ENCODE assay signal across 12 mouse cellular contexts in genomic region chr15:25117980-25118379, GRCm38 (mm10).
A peak's percentile ranks its signal among the peaks of the same experiment; 100 is the strongest.
DNase-seq lines count a peak whose midpoint lies in the region; ATAC-seq and TF ChIP-seq lines count a peak whose summit lies in the region.
"Had no signal": no experiment of that assay in that cellular context is flagged by ENCODE, and none has a peak within 500 bp of the region (broad histone marks: within the 10 kb centered on the region; RNA-seq: fewer than 3 reads in every experiment).

No protein-coding gene starts in this region.

- no peak overlapping the region for H3K4me2 ChIP-seq in forebrain, embryonic 11.5 days (ENCODE audit: low read depth, low read length, severe bottlenecking)
- H3K4me2 ChIP-seq in forebrain, postnatal 0 days (ENCODE audit: low read depth): no peak overlapping the region
- no peak overlapping the region for H3K4me2 ChIP-seq in midbrain, embryonic 14.5 days (ENCODE audit: low read length)
- no peak overlapping the region for H3K4me2 ChIP-seq in midbrain, embryonic 15.5 days
- no peak overlapping the region for H3K4me2 ChIP-seq in myocyte (ENCODE audit: low read depth)
- H3K4me2 ChIP-seq: heart, embryonic 13.5 days; limb, embryonic 12.5 days; neural tube, embryonic 13.5 days had no signal

- no peak overlapping the region for H3K4me3 ChIP-seq in forebrain, embryonic 11.5 days (ENCODE audit: low read depth, low read length)
- no peak overlapping the region for H3K4me3 ChIP-seq in forebrain, postnatal 0 days (ENCODE audit: low read depth, low read length)
- no peak overlapping the region for H3K4me3 ChIP-seq in midbrain, embryonic 14.5 days (replicated peaks; ENCODE audit: low read depth, low read length)
- H3K4me3 ChIP-seq in midbrain, embryonic 15.5 days: no peak overlapping the region
- no peak overlapping the region for H3K4me3 ChIP-seq in myocyte
- H3K4me3 ChIP-seq: heart, embryonic 13.5 days; limb, embryonic 12.5 days; neural tube, embryonic 13.5 days had no signal

- H3K4me1 ChIP-seq in forebrain, embryonic 11.5 days (replicated peaks; ENCODE audit: control insufficient read depth, insufficient read depth, low read length): no peaks in the 10 kb centered on the region
- no peaks in the 10 kb centered on the region for H3K4me1 ChIP-seq in forebrain, postnatal 0 days (ENCODE audit: insufficient read depth)
- H3K4me1 ChIP-seq in midbrain, embryonic 14.5 days (ENCODE audit: control insufficient read depth, insufficient read depth, low read length): no peaks in the 10 kb centered on the region
- peaks cover 3% of the 10 kb centered on the region; the same call in 1 of the 2 replicates for H3K4me1 ChIP-seq in midbrain, embryonic 15.5 days
- H3K4me1 ChIP-seq: heart, embryonic 13.5 days; limb, embryonic 12.5 days had no signal

- no peak overlapping the region for H3ac ChIP-seq in myocyte (ENCODE audit: control insufficient read depth, insufficient read length)

- no peak for TF ChIP-seq POLR2A in myocyte (IDR thresholded peaks at IDR 0.05; ENCODE audit: insufficient read length, low read depth)

- 50% methylated on average over 3 of the region's 3 CpGs for WGBS in forebrain, embryonic 11.5 days
- WGBS in forebrain, postnatal 0 days: 40% methylated on average over 3 of the region's 3 CpGs
- WGBS in midbrain, embryonic 14.5 days: 47% methylated on average over 3 of the region's 3 CpGs
- 42% methylated on average over 3 of the region's 3 CpGs for WGBS in midbrain, embryonic 15.5 days

- no peaks in the 10 kb centered on the region for H3K79me2 ChIP-seq in myocyte (ENCODE audit: control insufficient read depth, insufficient read depth)

- H3K36me3 ChIP-seq in forebrain, embryonic 11.5 days (ENCODE audit: control insufficient read depth, insufficient read depth, low read length): no peaks in the 10 kb centered on the region
- H3K36me3 ChIP-seq in forebrain, postnatal 0 days (ENCODE audit: insufficient read depth): no peaks in the 10 kb centered on the region
- H3K36me3 ChIP-seq in midbrain, embryonic 14.5 days (ENCODE audit: control insufficient read depth, insufficient read depth, low read length): no peaks in the 10 kb centered on the region
- no peaks in the 10 kb centered on the region for H3K36me3 ChIP-seq in midbrain, embryonic 15.5 days (replicated peaks)
- no peaks in the 10 kb centered on the region for H3K36me3 ChIP-seq in myocyte (ENCODE audit: control insufficient read depth, insufficient read depth)
- H3K36me3 ChIP-seq: heart, embryonic 13.5 days; limb, embryonic 12.5 days; neural tube, embryonic 13.5 days had no signal

- H3K27me3 ChIP-seq in forebrain, embryonic 11.5 days (ENCODE audit: control insufficient read depth, insufficient read depth, low read length): no peaks in the 10 kb centered on the region
- H3K27me3 ChIP-seq in forebrain, postnatal 0 days (ENCODE audit: insufficient read depth, low read length): no peaks in the 10 kb centered on the region
- no peaks in the 10 kb centered on the region for H3K27me3 ChIP-seq in midbrain, embryonic 14.5 days (ENCODE audit: control insufficient read depth, insufficient read depth, low read length)
- H3K27me3 ChIP-seq in midbrain, embryonic 15.5 days (replicated peaks): no peaks in the 10 kb centered on the region
- H3K27me3 ChIP-seq in myocyte (ENCODE audit: control insufficient read depth, insufficient read depth, insufficient read length): no peaks in the 10 kb centered on the region
- H3K27me3 ChIP-seq: heart, embryonic 13.5 days; limb, embryonic 12.5 days; neural tube, embryonic 13.5 days had no signal

- DNase-seq in forebrain, embryonic 11.5 days (ENCODE audit: low spot score): peak; percentile 57
- DNase-seq in forebrain, postnatal 0 days: no peak
- peak; percentile 32 for DNase-seq in midbrain, embryonic 14.5 days
- DNase-seq in embryo, embryonic 11.5 days (ENCODE audit: low read depth, low spot score): peak; percentile 53
- DNase-seq in left cerebral cortex, adult 9 months (ENCODE audit: low spot score in 2 of 2): no peak
- DNase-seq in right cerebral cortex, postnatal 14 days: no peak
- DNase-seq: cerebellum, adult 2 months had no signal

- H3K9ac ChIP-seq in forebrain, embryonic 11.5 days (ENCODE audit: low read length): no peak overlapping the region
- no peak overlapping the region for H3K9ac ChIP-seq in forebrain, postnatal 0 days
- H3K9ac ChIP-seq in midbrain, embryonic 14.5 days (replicated peaks; ENCODE audit: low read length): no peak overlapping the region
- H3K9ac ChIP-seq in midbrain, embryonic 15.5 days: no peak overlapping the region
- H3K9ac ChIP-seq: heart, embryonic 13.5 days; limb, embryonic 12.5 days; neural tube, embryonic 13.5 days had no signal

- no peak for ATAC-seq in forebrain, embryonic 11.5 days (replicated peaks; ENCODE audit: low FRiP score)
- ATAC-seq in forebrain, postnatal 0 days: no peak
- no peak for ATAC-seq in midbrain, embryonic 14.5 days (ENCODE audit: low FRiP score, low TSS enrichment)
- ATAC-seq in midbrain, embryonic 15.5 days (replicated peaks): no peak

- no peak for TF ChIP-seq CTCF in forebrain, postnatal 0 days (IDR thresholded peaks at IDR 0.05; ENCODE audit: low read depth)

- no peaks in the 10 kb centered on the region for H3K9me3 ChIP-seq in forebrain, embryonic 11.5 days (ENCODE audit: control insufficient read depth, low read length)
- H3K9me3 ChIP-seq in forebrain, postnatal 0 days (ENCODE audit: low read length): no peaks in the 10 kb centered on the region
- H3K9me3 ChIP-seq in midbrain, embryonic 14.5 days (ENCODE audit: control insufficient read depth, low read length): no peaks in the 10 kb centered on the region
- no peaks in the 10 kb centered on the region for H3K9me3 ChIP-seq in midbrain, embryonic 15.5 days
- H3K9me3 ChIP-seq: heart, embryonic 13.5 days; limb, embryonic 12.5 days; neural tube, embryonic 13.5 days had no signal

- H3K27ac ChIP-seq in forebrain, embryonic 11.5 days (ENCODE audit: low read depth, low read length): no peak overlapping the region
- H3K27ac ChIP-seq in forebrain, postnatal 0 days (ENCODE audit: low read depth, low read length): no peak overlapping the region
- H3K27ac ChIP-seq in midbrain, embryonic 14.5 days (replicated peaks; ENCODE audit: low read depth, low read length): no peak overlapping the region
- H3K27ac ChIP-seq in midbrain, embryonic 15.5 days: no peak overlapping the region
- H3K27ac ChIP-seq: heart, embryonic 13.5 days; limb, embryonic 12.5 days; neural tube, embryonic 13.5 days had no signal

TF ChIP-seq in myocyte, 11 proteins besides CTCF, POLR2A, EP300 and RAD21:
- no peak for TF ChIP-seq SRF (IDR thresholded peaks at IDR 0.05; ENCODE audit: control insufficient read depth, insufficient read length, low read depth)
- TF ChIP-seq E2F4 (IDR thresholded peaks at IDR 0.05; ENCODE audit: insufficient read depth): no peak
- no peak for TF ChIP-seq TCF3 (IDR thresholded peaks at IDR 0.05; ENCODE audit: insufficient read length, low read depth)
- peak; percentile 99 for TF ChIP-seq REST (IDR thresholded peaks at IDR 0.05; ENCODE audit: insufficient read depth, insufficient read length)
- no peak for TF ChIP-seq USF1 (IDR thresholded peaks at IDR 0.05; ENCODE audit: low read depth)
- TF ChIP-seq POLR2AphosphoS2 (IDR thresholded peaks at IDR 0.05; ENCODE audit: insufficient read length, low read depth): no peak
- TF ChIP-seq MAX (IDR thresholded peaks at IDR 0.05; ENCODE audit: low read depth): peak; percentile 70
- TF ChIP-seq TCF12 (IDR thresholded peaks at IDR 0.05; ENCODE audit: insufficient read depth, poor library complexity, severe bottlenecking): no peak
- TF ChIP-seq CEBPB (IDR thresholded peaks at IDR 0.05; ENCODE audit: insufficient read depth, poor library complexity, severe bottlenecking): no peak
- no peak for TF ChIP-seq MYOG (IDR thresholded peaks at IDR 0.05; ENCODE audit: control insufficient read depth in 1 of 3, insufficient read depth in 1 of 3, insufficient read length in 2 of 3, low read depth in 2 of 3)
- TF ChIP-seq MYOD1 (IDR thresholded peaks at IDR 0.05; ENCODE audit: control insufficient read depth in 1 of 3, insufficient read length in 2 of 3, low read depth in 2 of 3): no peak

Comparison
In these comparisons a context has a peak if more than half of its experiments do, and no peak if none do; other contexts are left out.
1. DNase-seq: peak in forebrain, embryonic 11.5 days (single experiment), midbrain, embryonic 14.5 days (single experiment) and embryo, embryonic 11.5 days (single experiment); none in forebrain, postnatal 0 days (single experiment), left cerebral cortex, adult 9 months (0 of 2) and right cerebral cortex, postnatal 14 days (single experiment).